Mouse (Mus musculus) limb, embryonic 14.5 days (tissue): Measurements from ENCODE around the gene Phf21a. TPM values are rescaled to one million over a fixed set of nuclear protein-coding genes. Genes with fewer than 3 reads are reported as not detected.
"Not testable (repeated sequence)": the region's sequence is repeated elsewhere in the genome, so short reads cannot be mapped to it uniquely, and the experiment has no call there.

ENCODE experiments used
- ATAC-seq: fragments of 200-750 bp; cut with Nextera tagmentation; 2 replicates; pipeline ENCODE4 v1.8.0; 2017; ENCODE audit warnings: low read depth, moderate number of reproducible peaks, moderate TSS enrichment; ENCODE audit not compliant: low FRiP score
- DNase-seq: peaks from one replicate; pipeline ENCODE4 v3.0.0-alpha.2; 2015; ENCODE audit warnings: low spot score
- H3K27ac ChIP-seq: fragments of 300-500 bp; sonication (generic); replicated peaks from 2 replicates; pipeline ENCODE4 v1.5.1; 2014; ENCODE audit warnings: low read depth, mild to moderate bottlenecking, low read length, moderate library complexity, mixed read lengths
- H3K27me3 ChIP-seq: fragments of 300-500 bp; sonication (generic); 2 replicates; pipeline ENCODE4 v1.6.1; 2014; ENCODE audit warnings: low read length, mixed read lengths; ENCODE audit not compliant: control insufficient read depth, insufficient read depth
- H3K36me3 ChIP-seq: fragments of 300-500 bp; sonication (generic); 2 replicates; pipeline ENCODE4 v1.6.1; 2014; ENCODE audit warnings: mild to moderate bottlenecking, low read length, moderate library complexity, mixed read lengths; ENCODE audit not compliant: control insufficient read depth, insufficient read depth
- H3K4me1 ChIP-seq: fragments of 300-500 bp; sonication (generic); 2 replicates; pipeline ENCODE4 v1.6.1; 2014; ENCODE audit warnings: antibody characterized with exemption, low read length, mixed read lengths; ENCODE audit not compliant: control insufficient read depth, insufficient read depth
- H3K4me2 ChIP-seq: fragments of 300-500 bp; sonication (generic); replicated peaks from 2 replicates; pipeline ENCODE4 v1.6.1; 2014; ENCODE audit warnings: low read depth, mild to moderate bottlenecking, low read length, moderate library complexity; ENCODE audit not compliant: severe bottlenecking
- H3K4me3 ChIP-seq: fragments of 300-500 bp; sonication (generic); replicated peaks from 2 replicates; pipeline ENCODE4 v1.5.1; 2014; ENCODE audit warnings: low read length
- H3K9ac ChIP-seq: fragments of 300-500 bp; sonication (generic); 2 replicates; pipeline ENCODE4 v1.6.1; 2014; ENCODE audit warnings: mild to moderate bottlenecking, low read depth, low read length, moderate library complexity; ENCODE audit not compliant: severe bottlenecking
- H3K9me3 ChIP-seq: fragments of 300-500 bp; sonication (generic); 2 replicates; pipeline ENCODE4 v1.6.1; 2016; ENCODE audit warnings: low read length; ENCODE audit not compliant: control insufficient read depth
- POLR2A ChIP-seq: fragments of 200-500 bp; IDR thresholded peaks from 2 replicates; pipeline ENCODE4 v1.8.0; 2012; ENCODE audit warnings: inconsistent platforms, mild to moderate bottlenecking, moderate library complexity, borderline replicate concordance; ENCODE audit not compliant: insufficient read depth, insufficient read length; ENCODE audit errors: extremely low read depth
- WGBS: fragments of 180-500 bp; shearing (Covaris S2); extraction: QIAGEN DNeasy Blood & Tissue Kit; methylation state at CpG from one replicate; pipeline ENCODE4 v1.1.7; 2014; 5-methylcytosine and 5-hydroxymethylcytosine counted together
- polyA plus RNA-seq, 2 experiments: library from polyadenylated mRNA; depleted of rRNA in 1 of 2; stranded (reverse) in 1 of 2; unstranded in 1 of 2; fragments of >200 nt; fragmentation: Nextera tagmentation in 1 of 2; extraction: Ambion mirVana in 1 of 2; gene quantifications; 2 replicates each; pipeline versions ENCODE4 v1.2.1 to v1.2.3; 2012 to 2014

Gene Phf21a
- polyA plus RNA-seq, 2 experiments = 38.2 to 96.0 TPM

GRCm38 (mm10) chr2:92076086-92076692, 16.7 kb upstream of the Phf21a start:
- no peaks in the 10 kb centered on the region for H3K27me3 ChIP-seq
- TF ChIP-seq POLR2A = no peak
- no peak overlapping the region for H3K27ac ChIP-seq
- WGBS = 81% methylated on average over 12 of the region's 13 CpGs
- no peaks in the 10 kb centered on the region for H3K9me3 ChIP-seq
- DNase-seq = no peak
- H3K4me3 ChIP-seq = no peak overlapping the region
- H3K4me2 ChIP-seq = no peak overlapping the region
- no peak overlapping the region for H3K9ac ChIP-seq
- no peak for ATAC-seq
- no peaks in the 10 kb centered on the region for H3K4me1 ChIP-seq
- no peaks in the 10 kb centered on the region for H3K36me3 ChIP-seq

- H3K27ac ChIP-seq = no peak overlapping the region
- no peak for TF ChIP-seq POLR2A
- H3K36me3 ChIP-seq = no peaks in the 10 kb centered on the region
- no peak overlapping the region for H3K4me3 ChIP-seq
- DNase-seq (no peak), ATAC-seq (no peak)
- H3K27me3 ChIP-seq = no peaks in the 10 kb centered on the region
- H3K9me3 ChIP-seq = no peaks in the 10 kb centered on the region
- H3K4me2 ChIP-seq = no peak overlapping the region
- 92% methylated on average over 4 of the region's 4 CpGs for WGBS
- no peak overlapping the region for H3K9ac ChIP-seq
- H3K4me1 ChIP-seq = no peaks in the 10 kb centered on the region
Measured at GRCm38 (mm10) chr2:92082196-92082595, 10.7 kb upstream of the Phf21a start.

- no peak overlapping the region for H3K9ac ChIP-seq
- no peak overlapping the region for H3K27ac ChIP-seq
- 90% methylated on average over 1 of the region's 1 CpGs for WGBS
- ATAC-seq (no peak), DNase-seq (no peak)
- no peak overlapping the region for H3K4me3 ChIP-seq
- no peak overlapping the region for H3K4me2 ChIP-seq
- H3K9me3 ChIP-seq = no peaks in the 10 kb centered on the region
- no peaks in the 10 kb centered on the region for H3K4me1 ChIP-seq
- H3K27me3 ChIP-seq = no peaks in the 10 kb centered on the region
- no peak for TF ChIP-seq POLR2A
- H3K36me3 ChIP-seq = no peaks in the 10 kb centered on the region
Measured at GRCm38 (mm10) chr2:92085721-92086120, 7.2 kb upstream of the Phf21a start.

GRCm38 (mm10) chr2:92087065-92087464, 5.9 kb upstream of the Phf21a start:
- H3K9ac ChIP-seq = no peak overlapping the region
- ATAC-seq (no peak), DNase-seq (no peak)
- H3K36me3 ChIP-seq = no peaks in the 10 kb centered on the region
- H3K4me2 ChIP-seq = no peak overlapping the region
- H3K4me1 ChIP-seq = no peaks in the 10 kb centered on the region
- TF ChIP-seq POLR2A = no peak
- no peaks in the 10 kb centered on the region for H3K27me3 ChIP-seq
- no peak overlapping the region for H3K4me3 ChIP-seq
- no peak overlapping the region for H3K27ac ChIP-seq
- no peaks in the 10 kb centered on the region for H3K9me3 ChIP-seq
- 83% methylated on average over 4 of the region's 4 CpGs for WGBS

GRCm38 (mm10) chr2:92089782-92090181, 3.1 kb upstream of the Phf21a start:
- H3K4me2 ChIP-seq = no peak overlapping the region
- ATAC-seq (no peak), DNase-seq (no peak)
- H3K9me3 ChIP-seq = no peaks in the 10 kb centered on the region
- H3K27me3 ChIP-seq = no peaks in the 10 kb centered on the region
- no peak for TF ChIP-seq POLR2A
- no peak overlapping the region for H3K27ac ChIP-seq
- no peak overlapping the region for H3K4me3 ChIP-seq
- H3K4me1 ChIP-seq = no peaks in the 10 kb centered on the region
- WGBS = 78% methylated on average over 4 of the region's 4 CpGs
- H3K36me3 ChIP-seq = no peaks in the 10 kb centered on the region
- H3K9ac ChIP-seq = no peak overlapping the region

GRCm38 (mm10) chr2:92093503-92093902, 586 bp downstream of the Phf21a start:
- H3K4me2 ChIP-seq, DNase-seq, H3K4me3 ChIP-seq, H3K27ac ChIP-seq, H3K27me3 ChIP-seq, H3K36me3 ChIP-seq, H3K4me1 ChIP-seq, H3K9me3 ChIP-seq, H3K9ac ChIP-seq, ATAC-seq: not testable (repeated sequence)
- 88% methylated on average over 2 of the region's 2 CpGs for WGBS
